Mouse (Mus musculus): Measurements from ENCODE around the gene Dyx1c1.

Dyx1c1 gene

DNA sequence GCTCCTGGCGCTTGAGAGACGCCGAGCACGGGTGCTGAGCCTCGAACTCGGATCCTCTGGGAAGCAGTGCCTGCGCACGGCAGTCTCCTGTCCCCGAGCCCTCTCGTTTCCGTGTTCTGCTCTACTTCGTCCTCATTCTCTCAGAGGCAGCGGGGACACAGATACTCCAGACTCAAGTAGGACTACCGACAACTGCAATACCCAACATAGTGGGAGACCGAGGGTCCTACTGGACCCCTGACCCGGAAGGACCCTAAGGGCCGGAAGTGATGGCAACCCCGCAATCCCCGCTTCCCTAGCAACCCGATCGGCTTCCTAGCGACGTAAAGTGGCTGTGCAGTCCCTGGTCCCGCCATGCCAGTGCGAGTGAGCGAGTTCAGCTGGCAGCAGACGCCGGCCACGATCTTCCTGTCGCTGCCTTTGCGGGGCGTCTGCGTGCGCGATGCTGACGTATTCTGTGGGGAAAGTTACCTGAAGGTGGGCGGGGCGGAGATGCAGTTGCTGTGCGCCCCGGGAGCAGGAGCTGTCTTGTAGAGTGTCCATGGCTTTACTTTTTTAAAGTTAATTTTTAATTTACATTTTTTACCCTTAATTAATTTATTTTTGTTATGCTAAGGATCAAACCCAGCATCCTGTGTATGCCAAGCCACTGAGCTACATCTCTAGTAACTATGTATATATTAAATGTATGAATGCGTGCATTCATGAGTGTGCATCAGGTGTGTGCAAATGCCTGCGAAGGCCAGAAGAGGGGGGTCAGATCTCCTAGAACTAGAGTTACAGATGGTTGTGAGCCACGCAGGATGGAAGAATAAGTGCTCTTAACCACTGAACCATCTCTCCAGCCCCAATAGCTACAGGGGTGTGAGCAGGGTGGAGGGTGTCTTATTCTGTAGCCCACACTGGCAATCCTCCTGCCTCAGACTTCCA is at the start of gene Dyx1c1, which contains the start of gene Gm44503:
Dyx1c1 (plus strand) TSS at position 265 of the 930 bp plus-strand sequence.
Gm44503 (plus strand) TSS at position 332 of the 930 bp plus-strand sequence.
- peak; percentile 90 to 91 for DNase-seq (ENCODE audit: low spot score in 2 of 2)

DNA sequence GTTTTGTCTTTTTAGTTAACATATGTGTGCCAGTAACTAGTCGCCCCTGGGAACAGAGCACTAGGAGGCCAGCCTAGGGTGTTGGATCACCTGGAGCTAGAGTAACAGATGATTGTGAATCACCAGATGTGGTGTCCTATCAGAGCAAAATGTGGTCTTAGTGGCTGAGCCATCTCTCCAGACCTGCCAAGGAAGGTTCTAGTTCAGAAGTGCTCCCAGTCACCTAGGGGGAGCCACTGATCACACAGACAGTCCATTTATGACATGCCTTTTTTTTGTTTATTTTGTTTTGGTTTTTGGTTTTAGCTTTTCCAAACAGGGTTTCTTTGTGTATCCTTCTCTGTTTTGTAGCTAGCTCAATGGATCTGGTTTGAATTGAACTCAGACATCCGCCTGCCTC is 47.2 kb upstream of the Dyx1c1 start:
- DNase-seq (ENCODE audit: low spot score in 2 of 2): peak in 1 of 2 experiments; percentile 10

DNA sequence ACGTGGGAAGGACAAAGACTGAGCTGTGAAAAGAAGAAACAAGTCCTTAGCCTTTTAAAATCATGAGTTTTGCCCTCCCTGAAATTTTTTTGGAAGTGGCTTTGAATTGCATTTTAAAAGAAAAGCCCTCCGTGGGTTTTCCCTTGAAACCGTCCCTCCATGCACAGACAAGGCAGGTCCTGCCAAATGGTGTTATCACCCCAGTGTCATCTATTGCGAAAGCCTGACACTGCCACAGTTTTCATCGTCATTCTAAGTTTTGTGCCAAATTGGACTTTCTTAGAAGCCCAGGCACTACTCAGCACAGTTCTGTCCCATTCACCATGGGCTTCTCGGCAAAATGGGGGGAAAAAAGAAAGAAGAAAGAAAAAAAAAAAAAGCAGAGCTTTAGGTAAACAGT is 45.0 kb upstream of the Dyx1c1 start:
- peak in 1 of 2 experiments; percentile 2 for DNase-seq (ENCODE audit: low spot score in 2 of 2)

DNA sequence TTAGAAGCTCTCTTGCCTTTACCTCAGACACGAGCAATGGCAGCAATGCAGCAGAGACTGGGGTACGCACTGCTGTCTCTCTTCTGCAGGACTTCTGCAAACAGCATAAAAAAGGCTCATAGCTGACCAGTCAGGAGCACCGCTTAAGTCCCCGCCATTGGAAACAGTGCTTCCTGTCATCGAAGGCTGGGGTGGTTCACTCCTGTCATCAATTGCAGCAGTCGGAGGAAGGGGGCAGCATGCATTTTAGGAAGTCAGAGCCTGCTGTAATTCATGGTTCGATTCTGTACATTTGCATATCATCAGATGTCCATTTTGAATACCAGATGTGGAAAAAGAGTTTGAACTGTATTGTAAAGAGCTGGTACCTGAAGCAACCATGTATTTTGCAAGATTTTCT is 42.9 kb upstream of the Dyx1c1 start:
- DNase-seq (ENCODE audit: low spot score in 2 of 2): no peak

DNA sequence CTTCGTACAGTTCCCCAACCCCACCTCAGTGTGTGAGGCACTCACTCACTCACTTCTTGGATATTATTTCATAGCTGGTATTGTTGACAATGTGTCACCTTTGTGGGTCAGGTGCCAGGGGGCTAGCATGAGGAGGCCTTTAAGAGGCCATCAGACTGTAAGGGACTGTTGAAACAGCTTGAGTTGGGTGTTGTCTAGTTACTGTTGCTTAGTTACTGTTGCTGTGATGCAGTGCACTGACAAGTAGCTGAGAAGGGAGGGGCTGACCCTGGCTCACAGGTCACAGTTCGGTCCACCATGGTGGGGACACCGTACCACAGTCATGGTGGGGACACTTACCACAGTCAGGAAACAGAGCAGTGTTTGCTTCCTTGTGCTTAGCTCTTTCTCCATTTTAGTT is 35.5 kb upstream of the Dyx1c1 start:
- DNase-seq (ENCODE audit: low spot score in 2 of 2): no peak

DNA sequence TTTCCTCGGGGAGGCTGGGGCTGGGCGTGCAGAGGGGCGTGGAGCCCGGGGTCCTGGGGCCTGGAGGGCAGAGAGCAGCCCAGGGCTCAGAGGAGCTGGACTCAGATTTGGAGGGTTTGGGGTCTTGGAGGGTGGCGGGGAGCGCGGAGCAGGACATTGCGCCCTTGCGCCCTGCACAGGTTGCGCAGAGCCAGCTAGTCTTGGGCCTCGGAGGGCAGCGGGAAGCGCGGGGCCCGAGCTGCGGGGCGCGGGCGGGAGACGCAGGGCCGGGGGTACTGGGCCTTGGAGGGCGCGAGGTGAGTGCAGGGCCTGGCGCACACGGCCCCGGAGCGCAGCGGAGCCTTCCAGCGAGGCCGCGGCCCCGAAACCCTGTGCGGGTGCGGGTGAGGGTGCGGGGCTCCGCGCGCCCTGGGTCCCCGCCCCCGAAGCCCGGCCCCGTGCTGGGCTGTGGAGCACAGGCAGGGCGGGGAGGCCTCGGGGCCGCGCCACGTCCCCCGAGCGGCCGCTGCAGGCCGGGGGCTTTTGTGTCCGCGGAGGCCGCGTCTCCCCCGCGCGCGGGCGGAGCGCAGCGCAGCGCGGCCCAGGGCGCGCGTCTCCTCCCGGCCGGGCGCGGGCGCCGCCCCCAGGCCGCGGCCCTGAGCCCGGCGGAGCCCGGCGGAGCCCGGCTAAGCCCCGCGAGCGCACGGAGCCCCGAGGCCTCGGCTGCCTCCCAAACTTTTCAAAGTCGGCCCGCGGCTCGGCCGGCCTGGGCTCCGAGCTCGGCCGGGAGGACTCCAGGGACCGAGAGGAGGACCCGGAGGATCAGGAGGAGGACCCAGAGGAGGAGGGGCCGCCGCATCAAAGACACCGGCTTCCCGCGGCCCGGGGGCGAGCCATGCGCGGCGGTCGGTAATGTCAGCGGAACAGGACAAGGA is 33.3 kb upstream of the Dyx1c1 start, which contains the start of gene Pygo1:
Pygo1 (plus strand) TSS at position 625 of the 914 bp plus-strand sequence.
- DNase-seq (ENCODE audit: low spot score in 2 of 2): peak; percentile 49 to 63

DNA sequence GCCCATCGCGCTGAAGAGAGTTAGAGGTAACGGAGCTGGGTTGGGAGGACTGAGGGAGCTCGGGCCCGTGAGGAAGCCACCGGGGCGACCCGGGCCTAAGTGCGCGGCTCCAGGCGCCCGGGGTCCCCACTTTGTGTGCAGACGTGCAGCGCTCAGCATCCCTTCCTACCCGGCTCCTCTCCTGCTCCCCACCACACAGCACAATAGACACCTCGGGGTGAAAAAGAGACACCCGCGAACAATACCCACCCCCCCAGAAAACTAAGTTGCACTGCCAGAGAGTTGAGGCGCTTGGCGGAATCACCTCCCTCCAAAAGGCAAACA is 32.7 kb upstream of the Dyx1c1 start:
- no peak for DNase-seq (ENCODE audit: low spot score in 2 of 2)

DNA sequence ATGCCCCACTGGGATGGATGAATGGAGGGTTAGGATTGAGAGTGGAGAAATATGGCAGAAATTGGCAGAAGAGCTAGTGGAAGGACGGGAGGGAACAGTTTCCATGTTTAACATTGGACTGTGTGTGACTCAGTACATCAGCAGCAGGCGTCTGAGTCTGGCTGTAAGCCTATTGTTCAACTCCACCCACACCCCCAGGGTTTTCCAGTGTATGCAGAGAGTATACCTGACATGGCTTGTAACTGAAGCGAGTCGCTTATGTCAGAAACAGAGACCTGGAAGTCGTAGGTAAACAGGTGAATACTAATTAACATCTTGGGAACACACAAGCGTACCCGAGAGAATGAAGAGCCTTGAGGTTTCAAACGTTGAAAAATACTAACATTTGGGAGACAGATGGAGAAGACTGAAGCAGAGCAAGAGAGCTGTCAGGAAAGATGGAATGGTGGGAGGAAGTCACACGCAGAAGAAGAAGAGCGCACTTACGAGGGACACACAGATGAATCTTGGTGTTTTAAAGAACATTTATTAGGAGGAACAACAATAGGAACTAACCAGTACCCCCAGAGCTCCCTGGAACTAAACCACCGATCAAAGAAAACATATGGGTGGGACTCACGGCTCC is 27.3 kb upstream of the Dyx1c1 start:
- DNase-seq (ENCODE audit: low spot score in 2 of 2): peak; percentile 53 to 72

DNA sequence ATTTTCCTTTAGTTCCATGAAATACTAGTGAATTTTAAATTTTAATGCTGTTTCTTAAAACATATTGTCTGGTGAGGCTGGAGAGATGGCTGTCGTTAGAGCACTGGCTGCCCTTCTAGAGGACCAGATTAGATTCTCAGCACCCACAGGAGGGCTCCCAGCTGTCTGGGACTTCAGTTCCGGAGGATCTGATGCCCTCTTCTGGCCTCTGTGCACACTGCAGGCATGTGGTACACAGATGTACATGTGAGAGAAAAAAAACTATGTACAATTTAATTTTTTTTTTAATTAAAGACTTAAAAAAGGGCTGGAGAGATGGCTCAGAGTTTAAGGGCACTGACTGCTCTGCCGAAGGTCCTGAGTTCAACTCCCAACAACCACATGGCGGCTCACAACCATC is 23.3 kb upstream of the Dyx1c1 start:
- DNase-seq (ENCODE audit: low spot score in 2 of 2): no peak

DNA sequence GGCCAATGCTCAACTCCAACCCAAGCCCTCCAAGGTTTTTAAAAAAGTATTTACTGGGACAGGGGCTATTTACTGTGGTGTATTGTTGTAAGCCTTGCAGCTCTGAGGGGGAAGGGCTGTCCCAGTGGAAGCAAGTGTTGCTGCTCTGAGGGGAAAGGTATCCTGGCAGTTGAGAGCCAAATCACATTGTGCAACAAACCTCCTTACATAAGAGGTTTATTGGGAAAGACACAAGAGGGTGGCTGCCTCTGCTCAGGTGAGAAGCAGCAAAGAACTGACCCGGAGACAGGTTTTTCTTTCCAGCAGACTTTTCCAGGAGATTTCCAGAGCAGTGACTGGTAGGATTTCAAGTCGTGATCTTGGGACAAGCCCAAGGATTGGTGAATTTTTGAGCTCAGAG is 22.3 kb upstream of the Dyx1c1 start:
- DNase-seq (ENCODE audit: low spot score in 2 of 2): no peak

DNA sequence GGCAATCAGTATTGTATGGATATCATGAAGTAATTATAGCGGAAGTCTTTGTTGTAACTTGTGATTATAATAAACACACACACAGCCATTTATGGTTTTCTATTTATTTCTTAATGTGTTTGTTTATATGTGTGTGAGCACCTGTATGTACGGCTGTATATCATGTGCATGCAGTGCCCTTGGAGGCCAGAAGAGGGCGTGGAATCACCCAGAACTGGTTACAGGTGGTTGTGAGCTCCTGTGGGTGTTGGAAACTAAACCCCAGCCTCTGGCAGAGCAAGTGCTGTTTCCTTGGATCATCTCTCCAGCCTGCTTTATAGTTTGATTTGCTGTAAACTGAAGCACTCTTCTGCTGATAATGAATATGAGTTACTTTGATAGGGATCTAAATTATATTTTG is 15.2 kb upstream of the Dyx1c1 start:
- DNase-seq (ENCODE audit: low spot score in 2 of 2): no peak

DNA sequence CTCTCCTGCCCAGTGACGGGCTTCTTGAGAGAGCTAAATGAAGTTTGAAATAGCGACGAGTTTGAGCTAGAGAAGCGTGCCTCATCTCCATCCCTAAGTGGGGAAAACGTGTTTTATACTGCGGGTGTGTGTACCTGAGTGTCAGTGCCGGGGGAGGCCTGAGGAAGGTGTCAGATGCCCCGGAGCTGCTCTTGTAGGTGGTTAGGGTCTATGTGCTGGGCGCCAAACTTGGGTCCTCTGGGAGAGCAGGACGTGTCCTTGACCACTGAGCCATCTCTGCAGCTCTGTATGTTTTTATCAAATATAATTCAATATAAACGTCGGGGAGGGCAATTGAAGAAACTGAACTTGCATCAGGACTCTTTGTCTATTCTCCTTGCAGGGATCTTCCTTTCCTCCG is 14.3 kb upstream of the Dyx1c1 start:
- DNase-seq (ENCODE audit: low spot score in 2 of 2): no peak

DNA sequence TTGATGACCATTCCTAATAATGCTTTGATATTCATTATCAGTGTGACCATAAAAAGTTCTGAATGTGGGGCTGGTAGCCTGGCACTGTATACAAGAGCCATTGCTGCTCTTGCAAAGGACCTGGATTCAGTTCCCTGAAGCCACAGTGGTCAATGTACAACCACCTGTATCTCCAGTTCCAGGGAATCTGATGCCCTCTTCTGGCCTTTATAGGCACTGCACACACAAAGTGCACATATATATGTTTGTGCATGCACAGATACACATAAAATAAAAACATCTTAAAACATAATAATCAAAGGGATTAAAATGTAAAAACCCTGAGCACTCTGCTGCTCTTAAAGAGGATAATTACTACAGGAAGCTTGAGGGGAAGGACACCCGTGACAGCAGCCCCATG is 11.6 kb upstream of the Dyx1c1 start:
- no peak for DNase-seq (ENCODE audit: low spot score in 2 of 2)

DNA sequence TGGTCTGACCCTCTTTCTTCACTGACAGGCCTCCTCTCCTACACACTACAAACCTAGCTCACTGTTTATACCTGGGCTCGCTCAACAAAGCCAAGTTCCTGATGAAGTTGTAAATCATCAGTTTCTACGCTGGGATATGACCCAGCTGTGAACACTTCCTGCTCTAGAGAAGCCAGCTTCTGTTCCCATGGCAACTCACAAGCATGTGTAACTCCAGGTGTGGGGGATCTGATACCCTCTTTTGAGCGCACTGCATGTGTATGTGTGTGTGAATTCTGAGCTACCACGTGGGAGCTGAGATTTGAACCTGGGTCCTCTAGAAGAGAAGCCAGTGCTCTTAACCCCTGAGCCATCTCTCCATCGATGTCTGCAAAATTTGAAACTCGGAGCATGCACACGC is 9.0 kb upstream of the Dyx1c1 start:
- DNase-seq (ENCODE audit: low spot score in 2 of 2): no peak

DNA sequence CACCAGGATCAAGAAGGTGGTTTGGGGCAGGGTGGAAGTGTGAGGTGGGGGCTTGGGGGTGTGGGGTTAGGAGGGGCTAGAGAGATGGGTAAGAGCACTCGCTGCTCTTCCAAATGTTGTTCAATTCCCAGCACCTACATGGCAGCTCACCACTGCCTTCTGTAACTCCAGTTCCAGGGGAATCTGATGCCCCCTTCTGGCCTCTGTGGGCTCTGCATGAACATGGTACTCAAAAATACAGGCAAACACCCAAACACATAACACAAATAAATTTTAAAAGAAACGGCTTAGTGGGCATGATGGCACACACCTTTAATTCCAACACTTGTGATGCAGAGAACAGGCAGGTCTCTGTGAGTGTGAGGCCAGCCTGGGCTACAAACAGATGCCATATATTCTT is 3.8 kb upstream of the Dyx1c1 start:
- DNase-seq (ENCODE audit: low spot score in 2 of 2): no peak

DNA sequence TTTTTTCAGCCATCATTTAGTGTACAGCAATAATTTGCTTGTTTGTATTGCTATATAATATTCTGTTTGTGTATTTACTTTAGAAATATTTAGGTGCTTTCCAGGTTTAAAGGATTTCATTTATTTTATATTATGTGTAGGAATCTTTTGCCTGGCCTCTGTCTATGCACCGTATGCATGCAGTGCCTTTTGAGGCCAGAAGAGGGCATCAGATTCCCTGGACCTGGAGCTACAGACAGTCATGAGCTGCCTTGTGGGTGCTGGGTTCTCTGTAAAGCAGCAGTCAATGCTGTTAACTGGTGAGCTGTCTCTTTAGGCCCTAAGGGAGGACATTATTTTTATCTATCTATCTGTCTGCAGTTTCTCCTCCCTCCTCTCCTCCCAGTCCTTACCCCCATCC is 3.0 kb upstream of the Dyx1c1 start:
- peak; percentile 67 to 74 for DNase-seq (ENCODE audit: low spot score in 2 of 2)

DNA sequence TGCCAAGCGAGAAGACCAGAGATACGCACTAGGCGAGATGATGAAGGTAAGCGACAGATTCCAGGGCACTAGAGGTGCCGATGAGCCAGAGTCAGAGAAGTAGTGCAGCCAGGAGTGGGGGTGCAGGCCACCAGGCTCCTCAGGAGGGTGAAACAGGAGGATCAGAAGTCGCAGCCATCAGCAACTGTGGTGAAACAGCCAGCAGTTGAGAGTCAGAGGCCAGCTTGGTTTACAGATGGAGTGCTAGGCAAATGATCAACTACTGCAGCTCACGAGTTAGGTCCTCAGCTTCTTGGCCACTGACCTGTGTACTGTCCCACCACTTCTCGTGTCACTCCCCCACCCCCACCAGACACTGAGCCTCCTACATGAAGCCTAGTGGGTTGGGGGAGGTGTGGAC is 2.8 kb downstream of the Dyx1c1 start:
- no peak for DNase-seq (ENCODE audit: low spot score in 2 of 2)

DNA sequence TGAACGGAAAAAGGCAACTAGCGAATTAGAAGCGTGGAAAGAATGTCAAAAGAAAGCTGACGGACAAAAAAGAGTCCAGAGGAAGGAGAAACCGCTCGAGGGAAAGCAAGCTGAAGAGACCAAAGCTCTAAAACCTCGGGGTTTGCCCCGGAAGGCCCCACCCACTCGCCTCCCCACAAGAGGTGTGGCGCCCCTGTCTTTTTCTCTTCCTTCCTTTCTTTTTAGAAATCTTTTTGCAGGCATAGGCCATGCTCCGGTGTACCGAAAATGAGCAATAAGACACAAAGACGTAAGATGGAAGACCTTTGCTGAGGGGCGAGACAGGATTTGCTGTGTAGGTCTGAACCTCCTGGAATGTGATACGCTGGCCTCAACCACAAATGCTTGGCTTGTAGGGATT is 3.4 kb downstream of the Dyx1c1 start:
- no peak for DNase-seq (ENCODE audit: low spot score in 2 of 2)

DNA sequence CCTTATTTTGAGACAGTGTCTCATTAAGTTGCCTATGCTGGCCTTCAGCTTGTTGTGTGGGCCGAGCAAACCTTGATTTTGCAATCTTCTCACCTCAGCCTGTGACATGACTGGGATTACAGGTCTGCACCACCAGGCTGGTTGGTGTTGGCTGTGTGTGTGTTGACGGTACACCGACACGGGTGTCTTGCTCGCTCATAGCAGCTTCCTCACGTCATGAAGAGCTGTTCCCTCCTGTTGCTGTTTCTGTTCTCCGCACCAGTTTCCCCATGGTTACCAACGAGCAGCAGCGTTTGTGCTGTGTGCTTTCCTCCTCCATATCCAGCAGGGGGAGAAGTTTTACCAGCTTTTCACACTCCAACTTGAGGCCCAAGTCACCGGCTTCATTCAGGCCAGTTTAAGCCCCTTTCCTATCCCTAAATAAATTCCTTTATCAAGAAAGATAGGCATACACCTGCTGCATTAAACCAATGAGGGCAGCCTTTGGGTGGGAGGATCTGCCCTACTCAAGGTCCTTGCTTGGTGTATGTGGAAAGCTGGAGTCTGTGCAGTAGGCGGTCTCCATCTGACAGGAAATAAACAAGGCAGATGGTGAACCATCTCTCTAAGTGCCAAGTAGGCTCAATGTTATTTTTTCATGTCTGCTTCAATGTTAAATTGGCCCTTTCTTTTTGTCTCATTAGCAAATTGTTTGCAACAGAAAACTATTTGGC is 9.9 kb downstream of the Dyx1c1 start:
- peak; percentile 77 to 87 for DNase-seq (ENCODE audit: low spot score in 2 of 2)

DNA sequence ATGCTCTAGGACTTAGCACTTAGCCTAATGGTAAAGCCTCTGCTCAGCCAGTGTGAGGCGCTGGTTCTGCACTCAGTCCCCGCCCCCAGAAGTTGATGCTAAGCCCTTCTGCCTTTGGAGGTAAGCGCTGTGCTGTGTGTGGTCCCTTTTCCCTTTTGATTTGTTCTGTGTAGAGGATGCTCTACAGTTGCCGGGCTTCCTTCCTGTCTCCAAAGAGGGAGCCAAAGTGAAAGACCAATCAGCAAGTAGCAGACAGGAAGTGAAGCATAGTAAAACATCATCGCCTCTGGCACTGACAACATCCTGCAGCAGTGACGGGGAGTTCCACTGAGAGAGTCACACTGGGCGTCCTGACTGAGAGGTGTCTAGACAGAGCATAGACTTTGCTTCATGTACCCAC is 11.3 kb downstream of the Dyx1c1 start:
- DNase-seq (ENCODE audit: low spot score in 2 of 2): no peak

DNA sequence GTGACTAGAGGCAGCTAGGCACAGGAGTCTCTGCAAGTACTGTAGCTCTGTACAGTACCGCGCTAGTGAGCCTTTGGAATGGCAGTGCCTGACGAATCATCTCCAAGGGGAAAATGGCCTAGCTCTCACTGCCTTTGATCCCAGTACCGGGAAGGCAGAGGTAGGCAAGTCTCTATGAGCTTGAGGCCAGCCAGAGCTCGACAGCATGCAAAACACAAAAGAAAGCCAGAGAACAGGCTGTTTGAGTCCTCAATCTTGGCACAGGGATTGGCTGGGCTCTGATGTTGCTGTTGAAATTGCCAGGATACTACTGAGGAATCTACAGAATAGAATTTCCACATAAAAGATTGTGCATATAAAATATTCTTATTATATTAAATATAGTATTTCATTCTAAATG is 13.8 kb downstream of the Dyx1c1 start:
- no peak for DNase-seq (ENCODE audit: low spot score in 2 of 2)

DNA sequence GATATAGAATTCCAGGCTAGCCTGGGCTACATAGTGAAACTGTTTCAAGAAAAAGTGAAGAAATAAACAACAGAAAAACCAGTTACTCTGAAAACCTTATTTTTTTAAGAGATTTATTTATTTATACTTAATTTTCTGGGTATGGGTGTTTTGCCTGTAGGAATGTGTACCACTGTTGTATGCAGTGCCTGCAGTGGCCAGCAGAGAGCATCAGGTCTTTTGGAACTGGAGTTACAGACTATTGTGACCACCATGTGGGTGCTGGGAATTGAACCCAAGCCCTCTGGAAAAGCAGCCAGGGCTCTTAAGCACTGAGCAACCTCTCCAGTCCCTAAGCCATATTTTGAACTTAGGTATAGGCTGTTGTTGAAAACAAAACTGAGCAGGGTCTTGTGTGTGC is 14.4 kb downstream of the Dyx1c1 start:
- no peak for DNase-seq (ENCODE audit: low spot score in 2 of 2)
